Mouse (Mus musculus): ENCODE measurements at regions not wholly inside any gene's neighbourhood (a gene's known extent, or its start where the extent isn't known, plus 50 kb on each side); places are given as distances from the start of the nearest gene placed in this dataset.
A peak's percentile ranks its signal among the peaks of the same experiment; 100 is the strongest.

GRCm38 (mm10) chr3:36340889-36341533, 118.9 kb upstream of the Qrfpr start:
- Histone ChIP-seq H3K27me3 (ENCODE audit: control insufficient read depth, insufficient read depth, low read length) (no peaks in the 10 kb centered on the region), H3K36me3 (ENCODE audit: control insufficient read depth, insufficient read depth, low read length) (no peaks in the 10 kb centered on the region), H3K27ac (ENCODE audit: low read depth, low read length) (no peak overlapping the region), H3K4me3 (ENCODE audit: low read depth, low read length) (no peak overlapping the region), H3K9me3 (ENCODE audit: control insufficient read depth, low read length) (no peaks in the 10 kb centered on the region), H3K9ac (ENCODE audit: low read depth, low read length) (no peak overlapping the region), H3K4me2 (replicated peaks; ENCODE audit: low read depth, low read length) (no peak overlapping the region), H3K4me1 (replicated peaks; ENCODE audit: control insufficient read depth, insufficient read depth, low read length) (no peaks in the 10 kb centered on the region)
- 78% methylated on average over 6 of the region's 6 CpGs for WGBS
- DNase-seq (ENCODE audit: low spot score), result peak; percentile 4
- ATAC-seq (ENCODE audit: low FRiP score), result no peak

DNA sequence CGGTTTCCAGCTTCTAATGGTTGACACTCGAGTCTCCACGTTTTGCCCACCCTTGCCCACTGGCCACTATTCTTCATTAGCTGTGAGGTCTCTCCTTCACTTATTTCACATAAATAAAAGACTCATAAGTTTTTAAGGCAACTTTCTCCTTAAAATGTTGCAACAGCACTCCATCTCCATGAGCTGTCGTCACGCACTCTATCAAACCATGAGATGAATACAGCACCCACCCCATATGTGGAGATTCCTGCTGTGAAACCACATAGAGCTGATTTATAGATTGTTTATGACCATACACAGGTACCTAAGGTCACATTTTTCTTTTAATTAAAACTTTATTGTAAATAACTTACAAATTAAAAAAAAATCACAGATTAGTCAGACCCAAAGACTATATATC, 117.5 kb upstream of the Qrfpr start:
- H3K27ac ChIP-seq (ENCODE audit: low read depth, low read length), result no peak overlapping the region
- H3K4me2 ChIP-seq (replicated peaks; ENCODE audit: low read depth, low read length), result no peak overlapping the region
- H3K9me3 ChIP-seq (ENCODE audit: control insufficient read depth, low read length), result no peaks in the 10 kb centered on the region
- H3K9ac ChIP-seq (ENCODE audit: low read depth, low read length), result no peak overlapping the region
- DNase-seq (ENCODE audit: low spot score) (no peak), ATAC-seq (ENCODE audit: low FRiP score) (no peak)
- no peaks in the 10 kb centered on the region for H3K4me1 ChIP-seq (replicated peaks; ENCODE audit: control insufficient read depth, insufficient read depth, low read length)
- no peaks in the 10 kb centered on the region for H3K27me3 ChIP-seq (ENCODE audit: control insufficient read depth, insufficient read depth, low read length)
- H3K36me3 ChIP-seq (ENCODE audit: control insufficient read depth, insufficient read depth, low read length), result no peaks in the 10 kb centered on the region
- H3K4me3 ChIP-seq (ENCODE audit: low read depth, low read length), result no peak overlapping the region
- 96% methylated on average over 5 of the region's 5 CpGs for WGBS

DNA sequence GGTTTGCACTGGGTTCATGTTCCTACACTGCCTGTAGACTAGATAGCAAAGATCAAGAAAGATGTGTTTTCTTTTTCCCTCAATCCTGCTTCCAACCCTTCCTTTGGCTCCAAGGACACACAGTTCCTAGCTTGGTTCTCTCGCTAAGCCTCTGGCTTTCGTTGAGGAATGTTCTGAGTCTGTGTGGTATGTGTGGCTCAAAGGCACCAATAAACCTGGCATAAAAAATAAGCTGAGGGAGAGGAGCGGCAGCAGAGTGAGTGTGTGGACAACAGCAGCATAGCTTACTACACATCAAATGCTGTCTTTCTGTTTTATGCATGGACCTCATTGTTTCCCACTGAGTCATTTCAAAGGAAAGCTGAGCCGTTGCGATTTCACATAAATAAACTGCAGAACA, 112.2 kb upstream of the Qrfpr start:
- no peaks in the 10 kb centered on the region for H3K36me3 ChIP-seq (ENCODE audit: control insufficient read depth, insufficient read depth, low read length)
- no peak overlapping the region for H3K9ac ChIP-seq (ENCODE audit: low read depth, low read length)
- no peak for ATAC-seq (ENCODE audit: low FRiP score)
- 89% methylated on average over 5 of the region's 5 CpGs for WGBS
- no peaks in the 10 kb centered on the region for H3K27me3 ChIP-seq (ENCODE audit: control insufficient read depth, insufficient read depth, low read length)
- no peak overlapping the region for H3K4me2 ChIP-seq (replicated peaks; ENCODE audit: low read depth, low read length)
- no peaks in the 10 kb centered on the region for H3K9me3 ChIP-seq (ENCODE audit: control insufficient read depth, low read length)
- H3K27ac ChIP-seq (ENCODE audit: low read depth, low read length), result no peak overlapping the region
- no peak overlapping the region for H3K4me3 ChIP-seq (ENCODE audit: low read depth, low read length)
- no peak for DNase-seq (ENCODE audit: low spot score)
- no peaks in the 10 kb centered on the region for H3K4me1 ChIP-seq (replicated peaks; ENCODE audit: control insufficient read depth, insufficient read depth, low read length)

GRCm38 (mm10) chr3:36332016-36332415, 109.9 kb upstream of the Qrfpr start:
- Histone ChIP-seq H3K9ac (ENCODE audit: low read depth, low read length) (no peak overlapping the region), H3K36me3 (ENCODE audit: control insufficient read depth, insufficient read depth, low read length) (no peaks in the 10 kb centered on the region), H3K4me3 (ENCODE audit: low read depth, low read length) (no peak overlapping the region), H3K4me2 (replicated peaks; ENCODE audit: low read depth, low read length) (no peak overlapping the region), H3K27me3 (ENCODE audit: control insufficient read depth, insufficient read depth, low read length) (no peaks in the 10 kb centered on the region), H3K4me1 (replicated peaks; ENCODE audit: control insufficient read depth, insufficient read depth, low read length) (no peaks in the 10 kb centered on the region), H3K9me3 (ENCODE audit: control insufficient read depth, low read length) (no peaks in the 10 kb centered on the region), H3K27ac (ENCODE audit: low read depth, low read length) (no peak overlapping the region)
- no peak for ATAC-seq (ENCODE audit: low FRiP score)
- 92% methylated on average over 6 of the region's 6 CpGs for WGBS
- DNase-seq (ENCODE audit: low spot score), result no peak

DNA sequence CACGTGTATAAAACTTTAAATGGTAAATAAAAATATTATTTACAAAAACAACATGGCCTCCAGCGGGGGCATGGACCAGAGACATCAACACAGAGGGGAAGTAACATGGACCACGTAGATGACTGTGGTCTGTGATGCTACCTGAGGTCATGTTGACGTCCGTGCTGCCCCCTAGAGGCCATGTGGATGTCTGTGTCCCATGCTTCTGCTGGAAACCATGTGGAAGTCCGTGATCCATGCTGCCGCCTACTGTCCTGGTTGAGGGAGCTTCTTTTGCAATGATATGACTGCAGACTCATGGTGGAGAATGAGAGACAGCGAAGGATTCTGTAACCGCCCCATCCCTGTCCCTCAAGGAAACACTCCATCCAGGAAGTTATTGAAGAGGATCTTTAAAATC, 108.5 kb upstream of the Qrfpr start:
- peak; percentile 47; the same call in 1 of the 2 replicates for ATAC-seq (ENCODE audit: low FRiP score)
- H3K27ac ChIP-seq (ENCODE audit: low read depth, low read length), result no peak overlapping the region
- no peak overlapping the region for H3K9ac ChIP-seq (ENCODE audit: low read depth, low read length)
- H3K27me3 ChIP-seq (ENCODE audit: control insufficient read depth, insufficient read depth, low read length), result no peaks in the 10 kb centered on the region
- DNase-seq (ENCODE audit: low spot score), result peak; percentile 50
- H3K4me1 ChIP-seq (replicated peaks; ENCODE audit: control insufficient read depth, insufficient read depth, low read length), result no peaks in the 10 kb centered on the region
- no peaks in the 10 kb centered on the region for H3K9me3 ChIP-seq (ENCODE audit: control insufficient read depth, low read length)
- no peak overlapping the region for H3K4me3 ChIP-seq (ENCODE audit: low read depth, low read length)
- WGBS, result 33% methylated on average over 9 of the region's 9 CpGs
- no peak overlapping the region for H3K4me2 ChIP-seq (replicated peaks; ENCODE audit: low read depth, low read length)
- H3K36me3 ChIP-seq (ENCODE audit: control insufficient read depth, insufficient read depth, low read length), result no peaks in the 10 kb centered on the region

- no peaks in the 10 kb centered on the region for H3K4me1 ChIP-seq (replicated peaks; ENCODE audit: control insufficient read depth, insufficient read depth, low read length)
- H3K36me3 ChIP-seq (ENCODE audit: control insufficient read depth, insufficient read depth, low read length), result no peaks in the 10 kb centered on the region
- H3K9me3 ChIP-seq (ENCODE audit: control insufficient read depth, low read length), result no peaks in the 10 kb centered on the region
- H3K27me3 ChIP-seq (ENCODE audit: control insufficient read depth, insufficient read depth, low read length), result no peaks in the 10 kb centered on the region
- H3K9ac ChIP-seq (ENCODE audit: low read depth, low read length), result no peak overlapping the region
- no peak for ATAC-seq (ENCODE audit: low FRiP score)
- no peak overlapping the region for H3K4me2 ChIP-seq (replicated peaks; ENCODE audit: low read depth, low read length)
- no peak overlapping the region for H3K27ac ChIP-seq (ENCODE audit: low read depth, low read length)
- DNase-seq (ENCODE audit: low spot score), result no peak
- H3K4me3 ChIP-seq (ENCODE audit: low read depth, low read length), result no peak overlapping the region
- WGBS, result 90% methylated on average over 7 of the region's 7 CpGs
Measured at GRCm38 (mm10) chr3:36329631-36330030, 107.5 kb upstream of the Qrfpr start.

DNA sequence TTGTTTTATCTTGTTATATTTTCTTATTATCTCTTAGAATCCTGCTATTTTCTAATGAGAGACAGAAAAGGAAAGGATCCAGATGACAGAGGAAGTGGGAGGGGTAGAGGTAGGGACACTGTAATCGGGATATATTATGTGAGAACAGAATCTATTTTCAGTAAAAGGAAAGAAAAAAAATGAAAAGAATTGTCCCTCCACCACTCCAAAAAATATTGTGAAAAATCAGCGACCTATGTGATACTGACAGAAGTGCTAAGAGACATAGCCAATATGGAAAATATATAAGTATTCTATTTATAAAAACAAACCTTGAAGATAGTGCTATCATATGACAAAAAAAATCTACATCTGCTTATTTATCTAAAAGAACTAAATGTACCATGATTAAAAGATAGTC, 106.8 kb upstream of the Qrfpr start:
- ATAC-seq (ENCODE audit: low FRiP score) (no peak), DNase-seq (ENCODE audit: low spot score) (no peak)
- Histone ChIP-seq H3K9ac (ENCODE audit: low read depth, low read length) (no peak overlapping the region), H3K27me3 (ENCODE audit: control insufficient read depth, insufficient read depth, low read length) (no peaks in the 10 kb centered on the region), H3K9me3 (ENCODE audit: control insufficient read depth, low read length) (no peaks in the 10 kb centered on the region), H3K27ac (ENCODE audit: low read depth, low read length) (no peak overlapping the region), H3K4me1 (replicated peaks; ENCODE audit: control insufficient read depth, insufficient read depth, low read length) (no peaks in the 10 kb centered on the region), H3K4me2 (replicated peaks; ENCODE audit: low read depth, low read length) (no peak overlapping the region), H3K36me3 (ENCODE audit: control insufficient read depth, insufficient read depth, low read length) (no peaks in the 10 kb centered on the region), H3K4me3 (ENCODE audit: low read depth, low read length) (no peak overlapping the region)
- WGBS, result 80% methylated on average over 2 of the region's 2 CpGs

GRCm38 (mm10) chr3:36318635-36319034, 96.5 kb upstream of the Qrfpr start:
- no peaks in the 10 kb centered on the region for H3K27me3 ChIP-seq (ENCODE audit: control insufficient read depth, insufficient read depth, low read length)
- no peaks in the 10 kb centered on the region for H3K9me3 ChIP-seq (ENCODE audit: control insufficient read depth, low read length)
- H3K4me2 ChIP-seq (replicated peaks; ENCODE audit: low read depth, low read length), result no peak overlapping the region
- DNase-seq (ENCODE audit: low spot score) (no peak), ATAC-seq (ENCODE audit: low FRiP score) (no peak)
- H3K4me1 ChIP-seq (replicated peaks; ENCODE audit: control insufficient read depth, insufficient read depth, low read length), result no peaks in the 10 kb centered on the region
- H3K27ac ChIP-seq (ENCODE audit: low read depth, low read length), result no peak overlapping the region
- no peaks in the 10 kb centered on the region for H3K36me3 ChIP-seq (ENCODE audit: control insufficient read depth, insufficient read depth, low read length)
- H3K9ac ChIP-seq (ENCODE audit: low read depth, low read length), result no peak overlapping the region
- H3K4me3 ChIP-seq (ENCODE audit: low read depth, low read length), result no peak overlapping the region

- Histone ChIP-seq H3K4me3 (ENCODE audit: low read depth, low read length) (no peak overlapping the region), H3K27ac (ENCODE audit: low read depth, low read length) (no peak overlapping the region), H3K36me3 (ENCODE audit: control insufficient read depth, insufficient read depth, low read length) (no peaks in the 10 kb centered on the region), H3K9me3 (ENCODE audit: control insufficient read depth, low read length) (no peaks in the 10 kb centered on the region), H3K4me1 (replicated peaks; ENCODE audit: control insufficient read depth, insufficient read depth, low read length) (no peaks in the 10 kb centered on the region), H3K4me2 (replicated peaks; ENCODE audit: low read depth, low read length) (no peak overlapping the region), H3K27me3 (ENCODE audit: control insufficient read depth, insufficient read depth, low read length) (no peaks in the 10 kb centered on the region), H3K9ac (ENCODE audit: low read depth, low read length) (no peak overlapping the region)
- DNase-seq (ENCODE audit: low spot score), result no peak
- ATAC-seq (ENCODE audit: low FRiP score), result no peak
- 14% methylated on average over 3 of the region's 3 CpGs for WGBS
Measured at GRCm38 (mm10) chr3:36311337-36311736, 89.2 kb upstream of the Qrfpr start.
